Mouse (Mus musculus) heart, embryonic 16.5 days (tissue): ENCODE measurements around the gene Gmppb. TPM values are rescaled to one million over a fixed set of nuclear protein-coding genes. Genes with fewer than 3 reads are reported as not detected.

Source experiments
- ATAC-seq: fragments of 200-750 bp; cut with Nextera tagmentation; replicated peaks from 2 replicates; pipeline ENCODE4 v1.8.0; 2017; ENCODE audit warnings: moderate number of reproducible peaks; ENCODE audit not compliant: insufficient read depth, low FRiP score; ENCODE audit errors: extremely low read depth
- H3K27ac ChIP-seq: fragments of 300-500 bp; sonication (generic); 2 replicates; pipeline ENCODE4 v1.5.1; 2014; ENCODE audit warnings: mild to moderate bottlenecking, low read length, control low read depth, moderate library complexity
- H3K27me3 ChIP-seq: fragments of 300-500 bp; sonication (generic); 2 replicates; pipeline ENCODE4 v1.6.1; 2014; ENCODE audit warnings: low read length, mixed read lengths; ENCODE audit not compliant: control insufficient read depth, insufficient read depth
- H3K36me3 ChIP-seq: fragments of 300-500 bp; sonication (generic); 2 replicates; pipeline ENCODE4 v1.6.1; 2014; ENCODE audit not compliant: control insufficient read depth, insufficient read depth
- H3K4me1 ChIP-seq: fragments of 300-500 bp; sonication (generic); 2 replicates; pipeline ENCODE4 v1.6.1; 2014; ENCODE audit warnings: low read length, mixed read lengths; ENCODE audit not compliant: control insufficient read depth, insufficient read depth
- H3K4me2 ChIP-seq: fragments of 300-500 bp; sonication (generic); 2 replicates; pipeline ENCODE4 v1.6.1; 2014; ENCODE audit warnings: low read depth, mild to moderate bottlenecking, control low read depth, low read length
- H3K4me3 ChIP-seq: fragments of 300-500 bp; sonication (generic); 2 replicates; pipeline ENCODE4 v1.5.1; 2014; ENCODE audit warnings: mild to moderate bottlenecking, control low read depth, low read length
- H3K9ac ChIP-seq: fragments of 300-500 bp; sonication (generic); 2 replicates; pipeline ENCODE4 v1.6.1; 2014; ENCODE audit warnings: low read length, control low read depth
- H3K9me3 ChIP-seq: fragments of 300-500 bp; sonication (generic); replicated peaks from 2 replicates; pipeline ENCODE4 v1.6.1; 2016; ENCODE audit warnings: low read length; ENCODE audit not compliant: control insufficient read depth
- WGBS: fragments of 180-500 bp; shearing (Covaris S2); extraction: QIAGEN DNeasy Blood & Tissue Kit; methylation state at CpG from one replicate; pipeline ENCODE4 v1.1.7; 2014; 5-methylcytosine and 5-hydroxymethylcytosine counted together
- polyA plus RNA-seq: library from polyadenylated mRNA; unstranded; fragments of >200 nt; fragmentation: Nextera tagmentation; extraction: Ambion mirVana; gene quantifications from 2 replicates; pipeline ENCODE4 v1.2.1, GENCODE M21; 2015

Gmppb gene
- polyA plus RNA-seq, 1 experiment from 2014 or later, result 26.0 TPM

DNA sequence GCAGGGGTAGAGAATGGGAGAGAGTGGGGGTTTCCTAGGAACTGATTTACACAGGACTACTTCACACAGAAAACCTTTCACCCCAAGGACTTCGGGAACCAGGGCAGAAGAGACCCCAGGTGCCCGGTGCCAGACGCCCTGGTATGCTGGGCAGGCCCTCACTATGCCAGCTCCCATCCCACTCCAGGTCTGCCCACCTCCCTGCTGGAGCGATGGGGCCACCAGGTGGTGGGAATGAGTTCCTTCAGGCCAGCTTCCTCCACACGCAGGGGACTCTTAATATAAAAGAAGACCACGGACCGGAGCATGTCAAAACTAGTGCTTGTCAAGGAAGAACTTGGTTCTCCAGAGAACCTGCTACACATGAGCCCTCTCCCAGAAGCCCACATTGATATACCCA lies 18.2 kb downstream of the Gmppb start:
- Histone ChIP-seq H3K4me3 (no peak overlapping the region), H3K27ac (no peak overlapping the region), H3K9ac (no peak overlapping the region), H3K9me3 (no peaks in the 10 kb centered on the region), H3K36me3 (peaks cover 11% of the 10 kb centered on the region; the same call in 1 of the 2 replicates), H3K27me3 (no peaks in the 10 kb centered on the region), H3K4me1 (peaks cover 3% of the 10 kb centered on the region), H3K4me2 (no peak overlapping the region)
- WGBS, result 85% methylated on average over 7 of the region's 7 CpGs
- ATAC-seq, result no peak

DNA sequence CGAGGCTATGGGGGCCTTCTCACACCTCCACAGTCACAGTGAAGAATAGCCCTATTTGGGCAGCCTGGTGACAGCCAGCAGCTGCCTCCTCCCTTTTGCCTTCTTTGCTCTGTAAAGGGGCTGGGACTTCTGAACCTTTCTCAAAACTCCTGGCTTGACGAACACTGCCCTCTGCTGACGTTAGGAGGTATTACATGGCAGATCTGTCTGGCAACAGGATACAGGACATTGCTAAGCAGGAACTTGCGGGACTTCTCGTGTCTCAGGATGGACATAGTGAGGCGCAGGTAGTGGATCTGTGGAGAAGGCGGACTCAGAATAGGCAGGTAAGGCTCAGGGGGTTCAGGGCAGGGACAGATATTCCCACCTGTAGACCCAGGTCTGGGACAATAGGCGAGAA lies 18.9 kb downstream of the Gmppb start:
- WGBS, result 23% methylated on average over 8 of the region's 8 CpGs
- ATAC-seq, result no peak; the same call in 1 of the 2 replicates

DNA sequence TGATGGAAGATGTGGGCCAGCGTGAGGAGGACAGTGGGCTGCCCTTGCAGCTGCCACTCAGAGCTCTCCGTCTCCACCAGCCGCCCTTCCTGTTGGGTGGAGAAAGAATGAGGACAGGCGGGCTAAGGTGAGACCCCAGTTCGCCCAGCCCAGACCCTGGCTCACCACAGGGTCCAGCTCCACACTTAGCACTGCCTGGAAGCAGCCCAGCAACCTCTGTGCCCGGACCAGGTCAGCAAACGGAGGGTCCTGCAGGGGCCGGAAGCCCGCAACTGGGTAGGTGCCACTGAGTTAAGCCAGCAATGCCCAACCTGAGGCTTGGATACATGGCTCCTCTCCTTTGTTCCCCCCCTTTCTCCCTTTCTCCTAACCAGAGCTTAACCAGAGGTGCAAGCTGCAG lies 20.0 kb downstream of the Gmppb start:
- ATAC-seq, result no peak
- no peak overlapping the region for H3K4me3 ChIP-seq
- H3K27me3 ChIP-seq, result no peaks in the 10 kb centered on the region
- no peak overlapping the region for H3K27ac ChIP-seq
- H3K36me3 ChIP-seq, result peaks cover 4% of the 10 kb centered on the region; the same call in 1 of the 2 replicates
- no peak overlapping the region for H3K4me2 ChIP-seq
- peaks cover 17% of the 10 kb centered on the region for H3K4me1 ChIP-seq
- 86% methylated on average over 9 of the region's 9 CpGs for WGBS
- no peak overlapping the region for H3K9ac ChIP-seq
- no peaks in the 10 kb centered on the region for H3K9me3 ChIP-seq

More for the DNA sequence above, 18.9 kb downstream of the Gmppb start:
- no peak overlapping the region for H3K4me2 ChIP-seq
- H3K4me1 ChIP-seq, result peaks cover 8% of the 10 kb centered on the region
- H3K27me3 ChIP-seq, result no peaks in the 10 kb centered on the region
- no peak overlapping the region for H3K27ac ChIP-seq
- H3K9me3 ChIP-seq, result no peaks in the 10 kb centered on the region
- peaks cover 7% of the 10 kb centered on the region; the same call in 1 of the 2 replicates for H3K36me3 ChIP-seq
- H3K4me3 ChIP-seq, result no peak overlapping the region
- H3K9ac ChIP-seq, result no peak overlapping the region

DNA sequence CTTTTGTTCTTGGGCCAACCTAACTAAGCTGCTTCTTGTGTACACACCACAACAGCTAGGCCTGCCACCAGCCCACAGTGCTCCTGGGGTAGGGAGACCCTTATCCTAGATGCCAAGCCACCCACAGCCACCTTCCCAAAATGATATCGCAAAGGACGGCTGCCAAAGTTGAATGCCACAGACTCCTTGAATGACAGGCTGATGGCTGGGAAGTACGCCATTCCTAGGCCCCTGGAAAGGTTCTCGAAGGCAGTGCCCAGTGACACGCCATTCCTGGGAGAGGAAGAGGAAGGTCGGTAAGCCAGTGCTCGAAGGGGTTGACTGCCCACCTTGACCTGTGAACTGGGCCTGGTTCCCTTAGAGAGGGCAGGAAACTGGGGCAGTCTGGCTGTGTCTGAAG lies 20.5 kb downstream of the Gmppb start:
- H3K4me3 ChIP-seq, result no peak overlapping the region
- peaks cover 4% of the 10 kb centered on the region; the same call in 1 of the 2 replicates for H3K36me3 ChIP-seq
- H3K9me3 ChIP-seq, result no peaks in the 10 kb centered on the region
- H3K4me2 ChIP-seq, result no peak overlapping the region
- peaks cover 18% of the 10 kb centered on the region for H3K4me1 ChIP-seq
- H3K27ac ChIP-seq, result no peak overlapping the region
- WGBS, result 77% methylated on average over 7 of the region's 7 CpGs
- ATAC-seq, result no peak
- no peak overlapping the region for H3K9ac ChIP-seq
- no peaks in the 10 kb centered on the region for H3K27me3 ChIP-seq

DNA sequence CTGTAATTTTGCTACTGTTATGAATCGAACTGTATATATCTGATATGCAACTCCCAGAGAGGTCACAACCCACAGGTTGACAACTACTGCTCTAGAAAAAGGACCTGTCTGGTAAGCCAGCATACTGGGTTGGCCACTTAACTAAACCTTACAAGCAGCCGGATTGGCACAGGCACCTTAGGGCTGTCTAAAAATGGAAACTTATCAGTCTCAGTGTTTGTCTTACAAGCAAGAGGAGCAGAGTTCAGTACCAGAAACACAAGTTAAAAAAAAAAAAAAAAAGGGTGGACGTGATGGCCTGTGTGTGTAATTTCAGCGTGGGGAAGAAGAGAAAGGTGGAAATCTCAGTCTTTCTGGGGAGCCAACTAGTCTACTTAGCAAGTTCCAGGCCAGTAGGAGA lies 22.8 kb downstream of the Gmppb start:
- WGBS, result 28% methylated on average over 4 of the region's 4 CpGs
- Histone ChIP-seq H3K4me1 (peaks cover 18% of the 10 kb centered on the region), H3K4me2 (no peak overlapping the region), H3K27me3 (no peaks in the 10 kb centered on the region), H3K36me3 (peaks cover 4% of the 10 kb centered on the region; the same call in 1 of the 2 replicates), H3K9me3 (no peaks in the 10 kb centered on the region), H3K9ac (no peak overlapping the region; the same call in 1 of the 2 replicates), H3K27ac (peak overlapping the region; percentile 89), H3K4me3 (no peak overlapping the region)
- ATAC-seq, result no peak

DNA sequence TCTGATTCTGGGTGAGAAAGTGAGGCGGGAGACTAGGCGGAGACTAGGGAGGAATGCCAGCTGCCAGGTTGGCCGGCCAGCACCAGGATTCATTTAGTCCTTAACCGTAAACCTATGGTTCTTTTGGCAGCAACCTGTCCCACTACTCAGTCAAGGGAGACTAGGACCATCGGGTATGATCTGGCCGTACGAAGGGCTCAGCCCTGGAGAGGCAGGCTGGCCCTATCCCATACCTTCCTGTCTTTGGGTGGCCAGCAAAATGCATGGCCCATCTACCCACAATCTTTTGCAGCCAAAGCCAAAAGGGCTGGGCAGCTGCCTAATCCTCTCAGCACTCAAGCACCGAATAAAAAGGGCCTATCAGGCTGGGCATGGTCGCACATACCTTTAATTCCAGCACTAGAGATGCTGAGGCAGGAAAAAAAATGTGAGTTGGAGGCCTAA lies 23.5 kb downstream of the Gmppb start:
- no peaks in the 10 kb centered on the region for H3K27me3 ChIP-seq
- peaks cover 4% of the 10 kb centered on the region; the same call in 1 of the 2 replicates for H3K36me3 ChIP-seq
- 31% methylated on average over 9 of the region's 9 CpGs for WGBS
- peak overlapping the region; percentile 17; the same call in 1 of the 2 replicates for H3K4me2 ChIP-seq
- no peaks in the 10 kb centered on the region for H3K9me3 ChIP-seq
- H3K27ac ChIP-seq, result peak overlapping the region; percentile 89
- H3K4me1 ChIP-seq, result peaks cover 18% of the 10 kb centered on the region
- peak; percentile 47 for ATAC-seq
- peak overlapping the region; percentile 39; the same call in 1 of the 2 replicates for H3K9ac ChIP-seq
- no peak overlapping the region for H3K4me3 ChIP-seq

DNA sequence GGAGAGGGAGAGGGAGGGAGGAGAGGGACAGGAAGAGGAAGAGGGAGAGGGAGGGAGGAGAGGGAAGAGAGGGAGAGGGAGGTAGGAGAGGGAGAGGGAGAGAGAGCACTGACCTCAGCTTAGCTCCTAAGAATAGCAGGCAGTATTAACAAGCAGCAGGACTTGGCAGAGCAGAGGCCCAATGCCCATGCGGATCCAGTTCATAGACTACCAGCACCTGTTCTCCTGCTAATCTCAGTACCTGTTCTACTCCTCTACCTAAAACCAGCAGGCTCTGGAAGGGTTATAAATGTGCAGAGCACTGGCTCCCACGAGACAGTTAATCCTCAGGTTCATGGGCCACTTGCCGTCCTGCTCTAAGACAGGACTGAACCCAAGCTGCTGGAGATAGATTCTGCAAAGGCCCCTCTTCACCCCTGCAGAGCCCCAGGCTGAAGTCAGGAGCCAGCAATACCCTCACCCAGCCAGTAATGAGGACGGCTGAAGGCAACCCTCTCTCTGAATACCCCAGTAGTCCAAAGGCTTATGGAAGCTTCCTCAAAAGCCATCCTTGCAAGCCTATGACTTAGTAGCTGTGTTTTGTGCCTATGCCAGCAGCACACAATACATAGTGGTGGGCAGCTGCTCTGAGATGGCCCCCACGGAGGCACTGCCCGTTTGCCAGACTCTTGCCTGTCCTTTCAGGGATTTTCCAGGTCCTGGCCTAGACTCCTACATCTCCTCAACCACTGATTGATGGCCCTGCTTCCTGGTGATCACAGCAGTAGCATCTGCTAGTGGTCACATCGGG lies 24.3 kb downstream of the Gmppb start:
- Histone ChIP-seq H3K4me2 (0 out of 2 replicates have a peak overlapping the region, but pooled peaks have one; percentile 3), H3K9me3 (no peaks in the 10 kb centered on the region)

DNA sequence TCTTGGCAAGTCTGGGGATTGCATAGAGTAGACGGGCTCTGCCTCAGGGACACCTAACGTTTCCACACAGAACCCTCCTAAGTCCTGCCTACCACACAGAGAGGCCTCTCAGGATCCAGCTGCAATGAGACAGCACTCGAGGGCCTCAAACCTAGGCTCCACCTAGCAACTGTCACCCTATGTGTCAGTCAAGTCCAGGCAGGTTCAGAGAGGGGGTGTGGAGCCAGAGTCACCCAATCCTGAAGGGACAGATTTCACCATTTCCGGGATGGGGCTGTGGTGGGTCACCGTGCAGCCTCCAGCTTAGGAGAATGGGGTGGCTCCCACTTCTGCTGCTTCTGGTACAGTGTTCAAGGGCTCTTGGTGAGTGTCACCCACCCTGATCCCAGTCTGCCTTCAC lies 31.1 kb downstream of the Gmppb start, which contains the start of gene Mst1:
Mst1 (plus strand) TSS at position 269 of the 400 bp plus-strand sequence.
- Histone ChIP-seq H3K9me3 (no peaks in the 10 kb centered on the region), H3K4me1 (peaks cover 14% of the 10 kb centered on the region), H3K9ac (peak within 1 kb of the TSS; percentile 98), H3K27ac (no peak within 1 kb of the TSS), H3K4me3 (peak within 1 kb of the TSS; percentile 86), H3K36me3 (peaks cover 7% of the 10 kb centered on the region), H3K4me2 (peak within 1 kb of the TSS; percentile 92), H3K27me3 (peaks cover 23% of the 10 kb centered on the region)
- no peak for ATAC-seq
- 64% methylated on average over 5 of the region's 5 CpGs for WGBS

More for the DNA sequence above, 24.3 kb downstream of the Gmppb start:
- 46% methylated on average over 7 of the region's 7 CpGs for WGBS
- peak overlapping the region; percentile 47 for H3K9ac ChIP-seq
- H3K4me1 ChIP-seq, result peaks cover 25% of the 10 kb centered on the region
- no peak overlapping the region for H3K4me3 ChIP-seq
- ATAC-seq, result peak; percentile 74
- no peaks in the 10 kb centered on the region for H3K27me3 ChIP-seq
- H3K36me3 ChIP-seq, result peaks cover 4% of the 10 kb centered on the region; the same call in 1 of the 2 replicates
- H3K27ac ChIP-seq, result peak overlapping the region; percentile 87

DNA sequence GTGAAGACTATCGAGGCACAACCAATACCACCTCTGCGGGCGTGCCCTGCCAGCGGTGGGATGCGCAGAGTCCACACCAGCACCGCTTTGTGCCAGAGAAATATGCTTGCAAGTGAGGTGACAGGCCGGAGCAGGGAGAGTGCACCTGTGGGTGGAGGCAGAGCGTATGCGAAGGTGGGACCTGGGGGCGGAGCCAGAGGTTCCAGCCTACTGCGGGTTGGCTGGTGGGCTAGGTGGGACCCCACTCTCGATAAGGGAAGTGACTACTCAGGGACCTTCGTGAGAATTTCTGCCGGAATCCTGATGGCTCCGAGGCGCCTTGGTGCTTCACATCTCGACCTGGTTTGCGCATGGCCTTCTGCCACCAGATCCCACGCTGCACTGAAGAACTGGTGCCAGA lies 33.5 kb downstream of the Gmppb start:
- Histone ChIP-seq H3K9me3 (no peaks in the 10 kb centered on the region), H3K4me2 (peak overlapping the region; percentile 19), H3K27me3 (peaks cover 23% of the 10 kb centered on the region), H3K9ac (no peak overlapping the region), H3K4me1 (peaks cover 14% of the 10 kb centered on the region), H3K36me3 (peaks cover 26% of the 10 kb centered on the region), H3K4me3 (no peak overlapping the region), H3K27ac (no peak overlapping the region)
- 7% methylated on average over 19 of the region's 19 CpGs for WGBS
- ATAC-seq, result no peak
